Mouse (Mus musculus) spleen, adult 2 months (tissue): ENCODE data around the gene Wars2.

ENCODE experiments used
- CTCF ChIP-seq: fragments of 200-500 bp; IDR thresholded peaks from 2 replicates; pipeline ENCODE4 v1.5.1; 2011; ENCODE audit warnings: mild to moderate bottlenecking, inconsistent platforms; ENCODE audit not compliant: insufficient read depth, insufficient read length, insufficient replicate concordance; ENCODE audit errors: extremely low read depth
- POLR2A ChIP-seq: fragments of 200-500 bp; IDR thresholded peaks from 2 replicates; pipeline ENCODE4 v1.6.1; 2011; ENCODE audit warnings: low read depth, low read length, inconsistent platforms

- TF ChIP-seq CTCF (no peak), POLR2A (no peak)
Measured at GRCm38 (mm10) chr3:99247586-99247985, 106.7 kb downstream of the Wars2 start.
